Mouse (Mus musculus) forebrain, postnatal 0 days (tissue): ENCODE results near the gene Gm28042. TPM values are rescaled to one million over a fixed set of nuclear protein-coding genes. Genes with fewer than 3 reads are reported as not detected.

ENCODE experiments used
- ATAC-seq: fragments of 200-750 bp; cut with Nextera tagmentation; 2 replicates; pipeline ENCODE4 v1.8.0; 2017; ENCODE audit warnings: mild to moderate bottlenecking, moderate library complexity
- DNase-seq: peaks from one replicate; pipeline ENCODE4 v3.0.0-alpha.2; 2015
- H3K27ac ChIP-seq: fragments of 300-500 bp; sonication (generic); 2 replicates; pipeline ENCODE4 v1.5.1; 2014; ENCODE audit warnings: low read depth, mild to moderate bottlenecking, antibody characterized with exemption, low read length, moderate library complexity, mixed read lengths
- H3K27me3 ChIP-seq: fragments of 300-500 bp; sonication (generic); 2 replicates; pipeline ENCODE4 v1.6.1; 2014; ENCODE audit warnings: mild to moderate bottlenecking, low read length, mixed read lengths; ENCODE audit not compliant: insufficient read depth
- H3K36me3 ChIP-seq: fragments of 300-500 bp; sonication (generic); 2 replicates; pipeline ENCODE4 v1.6.1; 2014; ENCODE audit warnings: mild to moderate bottlenecking, moderate library complexity; ENCODE audit not compliant: insufficient read depth
- H3K4me1 ChIP-seq: fragments of 300-500 bp; sonication (generic); 2 replicates; pipeline ENCODE4 v1.6.1; 2014; ENCODE audit warnings: antibody characterized with exemption; ENCODE audit not compliant: insufficient read depth
- H3K4me2 ChIP-seq: fragments of 300-500 bp; sonication (generic); 2 replicates; pipeline ENCODE4 v1.6.1; 2014; ENCODE audit warnings: low read depth, mild to moderate bottlenecking, moderate library complexity
- H3K4me3 ChIP-seq: fragments of 300-500 bp; sonication (generic); 2 replicates; pipeline ENCODE4 v1.5.1; 2014; ENCODE audit warnings: low read depth, low read length, mixed read lengths
- H3K9ac ChIP-seq: fragments of 300-500 bp; sonication (generic); 2 replicates; pipeline ENCODE4 v1.6.1; 2014; ENCODE audit warnings: mild to moderate bottlenecking
- H3K9me3 ChIP-seq: fragments of 300-500 bp; sonication (generic); 2 replicates; pipeline ENCODE4 v1.6.1; 2016; ENCODE audit warnings: low read length
- CTCF ChIP-seq: sonication (generic); IDR thresholded peaks from 2 replicates; pipeline ENCODE4 v1.5.1; 2016; ENCODE audit warnings: antibody characterized with exemption, control low read depth, low read depth
- WGBS: fragments of 180-500 bp; shearing (Covaris S2); extraction: QIAGEN DNeasy Blood & Tissue Kit; methylation state at CpG from one replicate; pipeline ENCODE4 v1.1.7; 2014; 5-methylcytosine and 5-hydroxymethylcytosine counted together
- polyA plus RNA-seq: library from polyadenylated mRNA; unstranded; fragments of >200 nt; fragmentation: Nextera tagmentation; extraction: Ambion mirVana; gene quantifications from 2 replicates; pipeline ENCODE4 v1.2.1, GENCODE M21; 2015
- total RNA-seq: library from RNA; depleted of rRNA; stranded (reverse); fragments of >200 nt; gene quantifications from 2 replicates; pipeline ENCODE4 v1.2.3, GENCODE M21; 2014

The Gm28042 gene
- total and polyA plus RNA-seq, 2 experiments from 2014 or later = 1.2 to 4.3 TPM

GRCm38 (mm10) chr2:120046486-120047310, 19.4 kb downstream of the Gm28042 start:
- DNase-seq = no peak
- H3K36me3 ChIP-seq = peaks cover 7% of the 10 kb centered on the region
- H3K9ac ChIP-seq = no peak overlapping the region
- H3K9me3 ChIP-seq = no peaks in the 10 kb centered on the region
- H3K4me2 ChIP-seq = no peak overlapping the region
- no peaks in the 10 kb centered on the region for H3K4me1 ChIP-seq
- H3K27ac ChIP-seq = no peak overlapping the region
- no peak overlapping the region for H3K4me3 ChIP-seq
- ATAC-seq = no peak
- H3K27me3 ChIP-seq = no peaks in the 10 kb centered on the region
- 69% methylated on average over 14 of the region's 14 CpGs for WGBS
- TF ChIP-seq CTCF = no peak

DNA sequence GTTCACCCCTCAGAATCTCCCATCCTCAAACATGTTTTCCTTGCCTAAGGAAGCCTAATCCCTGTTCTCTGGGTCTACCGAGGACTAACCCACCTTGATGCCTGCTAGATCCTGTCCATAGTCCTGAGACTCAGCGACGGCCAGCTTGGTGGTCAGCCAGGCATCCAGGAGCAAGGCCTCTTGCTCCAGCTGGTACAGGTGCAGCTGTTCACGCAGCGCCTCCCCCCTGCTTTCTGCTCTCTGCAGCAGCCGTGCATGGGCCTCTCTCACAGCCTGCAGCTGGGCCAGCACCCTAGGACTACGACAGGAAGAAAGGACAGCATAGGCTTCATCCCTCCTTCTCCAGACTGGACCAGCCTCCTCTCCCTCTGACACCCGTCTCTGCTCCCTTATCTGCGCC, 20.9 kb downstream of the Gm28042 start:
- TF ChIP-seq CTCF = no peak
- H3K4me2 ChIP-seq = no peak overlapping the region
- H3K4me3 ChIP-seq = no peak overlapping the region
- no peaks in the 10 kb centered on the region for H3K36me3 ChIP-seq
- DNase-seq (no peak), ATAC-seq (no peak)
- H3K27me3 ChIP-seq = no peaks in the 10 kb centered on the region
- no peaks in the 10 kb centered on the region for H3K9me3 ChIP-seq
- 81% methylated on average over 9 of the region's 9 CpGs for WGBS
- no peak overlapping the region for H3K9ac ChIP-seq
- H3K4me1 ChIP-seq = no peaks in the 10 kb centered on the region
- no peak overlapping the region for H3K27ac ChIP-seq

DNA sequence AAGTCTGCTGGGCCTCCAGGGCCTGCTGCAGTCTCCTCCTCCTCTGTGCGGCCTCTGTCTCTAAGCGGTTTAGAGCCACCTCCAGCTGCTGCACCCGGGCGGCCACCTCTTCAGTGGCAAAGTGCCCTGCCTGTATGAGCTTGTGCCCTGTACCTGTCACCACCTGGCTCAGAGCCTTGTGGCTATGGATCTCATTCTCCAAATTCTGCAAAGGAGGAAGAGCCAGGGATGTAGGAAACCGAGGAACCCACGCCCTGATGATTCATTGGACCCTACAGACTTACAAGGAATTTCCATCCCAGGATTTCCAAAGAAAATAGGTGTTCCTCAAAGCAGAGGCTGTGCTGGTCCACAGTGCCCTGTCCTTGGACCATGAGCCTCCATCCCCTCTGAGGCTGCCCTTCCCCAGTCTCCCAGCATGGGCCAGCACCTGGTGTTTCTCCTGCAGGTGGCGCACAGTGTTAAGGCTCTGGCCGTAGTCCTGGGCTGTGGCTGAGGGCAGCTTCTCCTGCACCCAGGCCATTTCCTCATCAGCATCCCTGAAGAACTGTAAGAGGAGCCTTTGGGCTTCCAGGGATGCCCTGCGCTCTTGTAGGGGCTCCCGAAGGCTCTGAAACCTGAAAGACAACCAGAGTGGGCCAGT, 22.5 kb downstream of the Gm28042 start:
- ATAC-seq (0 out of 2 replicates have a peak, but pooled peaks have one; percentile 40), DNase-seq (no peak)
- Histone ChIP-seq H3K4me2 (no peak overlapping the region), H3K9ac (no peak overlapping the region), H3K4me1 (no peaks in the 10 kb centered on the region), H3K27me3 (no peaks in the 10 kb centered on the region), H3K9me3 (no peaks in the 10 kb centered on the region), H3K36me3 (no peaks in the 10 kb centered on the region), H3K27ac (no peak overlapping the region), H3K4me3 (no peak overlapping the region)
- peak; percentile 62 for TF ChIP-seq CTCF
- 64% methylated on average over 10 of the region's 10 CpGs for WGBS

- no peak for TF ChIP-seq CTCF
These were observed 24.1 kb downstream of the Gm28042 start for GRCm38 (mm10) chr2:120051405-120051804.

DNA sequence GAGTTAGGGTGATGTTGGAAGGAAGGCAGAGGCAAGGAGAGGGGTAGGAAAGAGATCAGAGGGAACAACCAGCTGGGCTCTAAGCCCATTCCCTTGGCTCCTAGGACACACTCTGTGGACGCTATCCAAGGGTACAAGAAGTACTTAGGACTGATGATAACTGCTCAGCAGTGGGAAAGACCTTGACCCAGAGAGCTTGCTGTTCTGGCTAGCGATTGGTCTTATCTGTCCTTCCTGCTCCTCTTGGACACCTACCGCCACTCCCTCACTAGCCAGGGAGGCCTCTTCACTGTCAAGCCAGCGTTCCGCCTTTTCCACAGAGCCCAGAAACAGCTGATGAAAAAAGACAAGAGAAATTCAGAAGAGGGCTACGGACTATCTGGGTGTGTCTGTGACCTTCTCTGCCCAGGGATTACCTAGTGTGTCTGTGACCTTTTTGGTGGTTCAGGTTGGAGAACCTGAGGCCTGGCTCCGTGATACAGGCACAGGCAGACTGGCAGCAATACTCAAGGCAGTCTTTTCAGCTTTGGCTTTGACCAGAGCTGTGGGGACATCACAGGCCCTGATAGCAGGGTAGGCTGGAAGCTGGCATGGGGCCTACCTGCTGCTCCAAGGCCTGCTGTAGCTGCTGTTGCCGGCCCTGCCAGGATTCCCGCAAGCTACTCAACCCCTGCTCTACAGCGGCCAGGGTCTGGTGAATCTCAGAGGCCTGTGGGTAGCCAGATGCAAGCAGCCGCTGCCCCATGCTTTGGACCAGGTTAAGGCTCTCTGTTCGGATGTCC, 27.7 kb downstream of the Gm28042 start:
- no peak for ATAC-seq
- Histone ChIP-seq H3K36me3 (no peaks in the 10 kb centered on the region), H3K9ac (no peak overlapping the region), H3K27me3 (no peaks in the 10 kb centered on the region), H3K4me1 (no peaks in the 10 kb centered on the region), H3K9me3 (no peaks in the 10 kb centered on the region), H3K27ac (no peak overlapping the region), H3K4me2 (no peak overlapping the region), H3K4me3 (no peak overlapping the region)
- no peak for TF ChIP-seq CTCF
- no peak for DNase-seq
- WGBS = 87% methylated on average over 12 of the region's 12 CpGs

More at GRCm38 (mm10) chr2:120051405-120051804, 24.1 kb downstream of the Gm28042 start:
- Histone ChIP-seq H3K27ac (no peak overlapping the region), H3K36me3 (no peaks in the 10 kb centered on the region), H3K4me2 (no peak overlapping the region), H3K9me3 (no peaks in the 10 kb centered on the region), H3K4me3 (no peak overlapping the region), H3K4me1 (no peaks in the 10 kb centered on the region), H3K9ac (no peak overlapping the region), H3K27me3 (no peaks in the 10 kb centered on the region)
- DNase-seq (no peak), ATAC-seq (no peak)
- 66% methylated on average over 6 of the region's 6 CpGs for WGBS

DNA sequence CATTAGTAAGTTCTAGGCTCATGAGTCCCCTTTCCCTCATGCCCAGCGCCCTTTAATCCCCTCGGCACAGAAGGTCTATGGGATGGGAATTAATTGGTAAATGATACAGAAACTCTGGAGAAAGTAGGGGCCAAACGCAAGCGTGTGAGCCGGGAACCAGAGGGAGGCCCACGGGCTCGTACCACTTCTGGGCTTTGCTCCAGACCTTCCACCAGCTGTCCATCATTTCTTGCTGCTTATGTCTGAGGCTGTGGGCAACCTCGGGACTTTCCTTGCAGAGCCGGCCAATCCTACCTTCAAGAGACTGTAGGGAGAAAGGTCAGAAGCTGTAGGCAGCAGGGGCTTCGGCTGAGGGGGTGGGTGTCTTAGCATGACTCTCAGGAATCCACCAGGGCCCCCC, 28.6 kb downstream of the Gm28042 start:
- TF ChIP-seq CTCF = no peak
- WGBS = 70% methylated on average over 10 of the region's 10 CpGs
- no peak for ATAC-seq

More for the DNA sequence above, 28.6 kb downstream of the Gm28042 start:
- no peak for DNase-seq
- H3K9me3 ChIP-seq = no peaks in the 10 kb centered on the region
- no peaks in the 10 kb centered on the region for H3K4me1 ChIP-seq
- H3K9ac ChIP-seq = no peak overlapping the region
- H3K4me2 ChIP-seq = no peak overlapping the region
- no peak overlapping the region for H3K27ac ChIP-seq
- no peaks in the 10 kb centered on the region for H3K27me3 ChIP-seq
- H3K4me3 ChIP-seq = no peak overlapping the region
- H3K36me3 ChIP-seq = no peaks in the 10 kb centered on the region
